Comparison of ENCODE assay signal across 7 mouse cellular contexts in the genomic region with DNA sequence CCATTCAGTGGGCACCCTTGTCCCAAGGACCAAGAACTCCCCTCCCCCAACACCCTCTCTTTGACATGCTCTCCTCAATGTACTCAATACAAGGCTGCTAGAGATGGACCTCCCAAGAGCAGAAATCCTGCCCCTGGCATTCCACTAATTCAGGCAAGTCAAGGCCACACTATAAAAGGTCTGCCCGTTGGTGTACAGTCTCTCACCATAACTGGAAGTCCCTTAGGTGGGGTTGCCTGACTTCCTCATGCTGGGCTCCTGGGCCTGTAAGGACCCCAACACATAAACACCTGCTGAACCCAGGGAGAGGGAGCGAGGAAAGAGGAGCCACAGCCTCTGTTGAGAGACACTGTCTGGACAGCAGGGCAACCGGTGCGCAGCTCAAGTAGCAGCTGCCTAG. TPM values are rescaled to one million over a fixed set of nuclear protein-coding genes. Genes with fewer than 3 reads are reported as not detected.
DNase-seq lines count a peak whose midpoint lies in the region; ATAC-seq and TF ChIP-seq lines count a peak whose summit lies in the region.

No protein-coding gene starts in this region.

- no peak for TF ChIP-seq CTCF in stomach, postnatal 0 days (IDR thresholded peaks at IDR 0.05; ENCODE audit: low read depth)

- peaks cover 47% of the 10 kb centered on the region for H3K36me3 ChIP-seq in megakaryocyte, embryonic 14.5 days (replicated peaks; ENCODE audit: low read length)
- peaks cover 21% of the 10 kb centered on the region for H3K36me3 ChIP-seq in forebrain, embryonic 16.5 days (ENCODE audit: control insufficient read depth, insufficient read depth)
- peaks cover 43% of the 10 kb centered on the region for H3K36me3 ChIP-seq in liver, embryonic 13.5 days
- peaks cover 17% of the 10 kb centered on the region for H3K36me3 ChIP-seq in stomach, postnatal 0 days (ENCODE audit: control insufficient read depth, insufficient read depth, low read length)

- no peaks in the 10 kb centered on the region for H3K27me3 ChIP-seq in megakaryocyte, embryonic 14.5 days (replicated peaks)
- no peaks in the 10 kb centered on the region for H3K27me3 ChIP-seq in forebrain, embryonic 16.5 days (replicated peaks; ENCODE audit: control insufficient read depth, insufficient read depth, low read length)
- H3K27me3 ChIP-seq in liver, embryonic 13.5 days = no peaks in the 10 kb centered on the region
- no peaks in the 10 kb centered on the region for H3K27me3 ChIP-seq in stomach, postnatal 0 days (ENCODE audit: control insufficient read depth, insufficient read depth, low read length)

- H3K4me1 ChIP-seq in megakaryocyte, embryonic 14.5 days = peaks cover 25% of the 10 kb centered on the region
- H3K4me1 ChIP-seq in forebrain, embryonic 16.5 days (replicated peaks; ENCODE audit: control insufficient read depth, insufficient read depth, low read length) = peaks cover 11% of the 10 kb centered on the region
- peaks cover 17% of the 10 kb centered on the region for H3K4me1 ChIP-seq in liver, embryonic 13.5 days (replicated peaks)
- no peaks in the 10 kb centered on the region for H3K4me1 ChIP-seq in stomach, postnatal 0 days (replicated peaks; ENCODE audit: control insufficient read depth, insufficient read depth)

- WGBS in forebrain, embryonic 16.5 days = 92% methylated on average over 4 of the region's 4 CpGs
- WGBS in liver, embryonic 13.5 days (ENCODE audit: insufficient replicate concordance) = 81% methylated on average over 4 of the region's 4 CpGs
- 93% methylated on average over 4 of the region's 4 CpGs for WGBS in stomach, postnatal 0 days

- no peak for DNase-seq in liver, embryonic 13.5 days
- no peak for DNase-seq in stomach, postnatal 0 days (ENCODE audit: low spot score)
- DNase-seq in left cerebral cortex, adult 18-20 months (ENCODE audit: low spot score in 2 of 2) = no peak
- DNase-seq in natural killer cell, adult 2 months (ENCODE audit: low spot score in 2 of 2) = no peak

- peak overlapping the region; percentile 99 for H3K4me3 ChIP-seq in megakaryocyte, embryonic 14.5 days (replicated peaks)
- no peak overlapping the region for H3K4me3 ChIP-seq in forebrain, embryonic 16.5 days (replicated peaks; ENCODE audit: low read length)
- peak overlapping the region; percentile 78 for H3K4me3 ChIP-seq in liver, embryonic 13.5 days (replicated peaks)
- no peak overlapping the region for H3K4me3 ChIP-seq in stomach, postnatal 0 days (ENCODE audit: low read depth, low read length)

- ATAC-seq in megakaryocyte, adult 5-6 weeks (ENCODE audit: poor library complexity, severe bottlenecking) = no peak
- ATAC-seq in forebrain, embryonic 16.5 days = no peak
- ATAC-seq in liver, embryonic 13.5 days (ENCODE audit: low read depth) = no peak
- no peak for ATAC-seq in stomach, postnatal 0 days (ENCODE audit: low FRiP score, low TSS enrichment)

- H3K27ac ChIP-seq in forebrain, embryonic 16.5 days (ENCODE audit: low read length) = no peak overlapping the region
- H3K27ac ChIP-seq in liver, embryonic 13.5 days = peak overlapping the region; percentile 72; the same call in 1 of the 2 replicates
- H3K27ac ChIP-seq in stomach, postnatal 0 days (replicated peaks) = no peak overlapping the region

- peaks cover 9% of the 10 kb centered on the region for H3K9me3 ChIP-seq in megakaryocyte, embryonic 14.5 days
- no peaks in the 10 kb centered on the region for H3K9me3 ChIP-seq in forebrain, embryonic 16.5 days (ENCODE audit: control insufficient read depth, low read length)
- H3K9me3 ChIP-seq in liver, embryonic 13.5 days (replicated peaks) = no peaks in the 10 kb centered on the region
- H3K9me3 ChIP-seq in stomach, postnatal 0 days (ENCODE audit: control insufficient read depth, low read length) = no peaks in the 10 kb centered on the region

- TF ChIP-seq EP300 in stomach, postnatal 0 days (optimal IDR thresholded peaks at IDR 0.05) = no peak

- peak overlapping the region; percentile 89; the same call in 1 of the 2 replicates for H3K4me2 ChIP-seq in forebrain, embryonic 16.5 days (ENCODE audit: low read length)
- H3K4me2 ChIP-seq in liver, embryonic 13.5 days = peak overlapping the region; percentile 85
- H3K4me2 ChIP-seq in stomach, postnatal 0 days (replicated peaks; ENCODE audit: low read depth) = peak overlapping the region; percentile 72

- H3K9ac ChIP-seq in forebrain, embryonic 16.5 days (replicated peaks; ENCODE audit: low read depth, low read length) = no peak overlapping the region
- peak overlapping the region; percentile 85 for H3K9ac ChIP-seq in liver, embryonic 13.5 days
- 0 out of 2 replicates have a peak overlapping the region, but pooled peaks have one; percentile 77 for H3K9ac ChIP-seq in stomach, postnatal 0 days (ENCODE audit: low read length)

RNA-seq across cellular contexts. Expression of gene Taf1c, which starts 1.3 kb away (rescaled TPM):
- 17.5 and 54.6 TPM in 2 replicates for polyA plus RNA-seq in megakaryocyte, embryonic 14.5 days (2012; ENCODE audit: insufficient read depth, low replicate concordance)
- 2.5 and 3.1 TPM in 2 replicates for total RNA-seq in megakaryocyte, adult 5-6 weeks (2015)
- total RNA-seq in megakaryocyte, adult 5-6 weeks (2017) = 5.5 and 5.8 TPM in 2 replicates
- 19.3 and 19.4 TPM in 2 replicates for polyA plus RNA-seq in forebrain, embryonic 16.5 days (2015; fragmentation: Nextera tagmentation; extraction: Ambion mirVana)
- 6.6 and 6.8 TPM in 2 replicates for polyA plus RNA-seq in liver, embryonic 13.5 days (2015; fragmentation: Nextera tagmentation; extraction: Ambion mirVana)
- polyA plus RNA-seq in stomach, postnatal 0 days (2015; fragmentation: Nextera tagmentation; extraction: Ambion mirVana) = 5.9 and 6.2 TPM in 2 replicates
- 10 to 100 TPM; 10.7 to 12.3 TPM for total RNA-seq in left cerebral cortex, adult 18-20 months (2021)

RNA-seq across cellular contexts. Expression of gene Adad2, which starts 8.8 kb away (rescaled TPM):
- not detected in 2 replicates for polyA plus RNA-seq in megakaryocyte, embryonic 14.5 days (2012; ENCODE audit: insufficient read depth, low replicate concordance)
- not detected in 2 replicates for total RNA-seq in megakaryocyte, adult 5-6 weeks (2015)
- not detected in 2 replicates for total RNA-seq in megakaryocyte, adult 5-6 weeks (2017)
- not detected in 2 replicates for polyA plus RNA-seq in forebrain, embryonic 16.5 days (2015; fragmentation: Nextera tagmentation; extraction: Ambion mirVana)
- polyA plus RNA-seq in liver, embryonic 13.5 days (2015; fragmentation: Nextera tagmentation; extraction: Ambion mirVana) = not detected in 2 replicates
- polyA plus RNA-seq in stomach, postnatal 0 days (2015; fragmentation: Nextera tagmentation; extraction: Ambion mirVana) = not detected in 2 replicates
- total RNA-seq in left cerebral cortex, adult 18-20 months (2021) = under 1 TPM; 0.37 to 0.45 TPM

RNA-seq across cellular contexts. Expression of gene Dnaaf1, which starts 28.7 kb away (rescaled TPM):
- polyA plus RNA-seq in megakaryocyte, embryonic 14.5 days (2012; ENCODE audit: insufficient read depth, low replicate concordance) = not detected in 2 replicates
- total RNA-seq in megakaryocyte, adult 5-6 weeks (2015) = not detected in 2 replicates
- total RNA-seq in megakaryocyte, adult 5-6 weeks (2017) = 0.33 TPM in 1 of 2 replicates, not detected in the other
- 0.24 and 0.39 TPM in 2 replicates for polyA plus RNA-seq in forebrain, embryonic 16.5 days (2015; fragmentation: Nextera tagmentation; extraction: Ambion mirVana)
- polyA plus RNA-seq in liver, embryonic 13.5 days (2015; fragmentation: Nextera tagmentation; extraction: Ambion mirVana) = 0.05 and 0.07 TPM in 2 replicates
- 0.24 and 0.30 TPM in 2 replicates for polyA plus RNA-seq in stomach, postnatal 0 days (2015; fragmentation: Nextera tagmentation; extraction: Ambion mirVana)
- under 1 TPM; 0.19 to 0.21 TPM for total RNA-seq in left cerebral cortex, adult 18-20 months (2021)

RNA-seq across cellular contexts. Expression of gene Hsdl1, which starts 28.8 kb away (rescaled TPM):
- 24.5 and 29.2 TPM in 2 replicates for polyA plus RNA-seq in megakaryocyte, embryonic 14.5 days (2012; ENCODE audit: insufficient read depth, low replicate concordance)
- 9.1 and 11.5 TPM in 2 replicates for total RNA-seq in megakaryocyte, adult 5-6 weeks (2015)
- total RNA-seq in megakaryocyte, adult 5-6 weeks (2017) = 32.3 and 40.9 TPM in 2 replicates
- 179 and 183 TPM in 2 replicates for polyA plus RNA-seq in forebrain, embryonic 16.5 days (2015; fragmentation: Nextera tagmentation; extraction: Ambion mirVana)
- 18.5 and 19.8 TPM in 2 replicates for polyA plus RNA-seq in liver, embryonic 13.5 days (2015; fragmentation: Nextera tagmentation; extraction: Ambion mirVana)
- polyA plus RNA-seq in stomach, postnatal 0 days (2015; fragmentation: Nextera tagmentation; extraction: Ambion mirVana) = 21.3 and 21.4 TPM in 2 replicates
- 10 to 100 TPM; 47.2 to 55.7 TPM for total RNA-seq in left cerebral cortex, adult 18-20 months (2021)

RNA-seq across cellular contexts. Expression of gene Kcng4, which starts 31.7 kb away (rescaled TPM):
- not detected in 2 replicates for polyA plus RNA-seq in megakaryocyte, embryonic 14.5 days (2012; ENCODE audit: insufficient read depth, low replicate concordance)
- total RNA-seq in megakaryocyte, adult 5-6 weeks (2015) = not detected in 2 replicates
- total RNA-seq in megakaryocyte, adult 5-6 weeks (2017) = not detected in 2 replicates
- polyA plus RNA-seq in forebrain, embryonic 16.5 days (2015; fragmentation: Nextera tagmentation; extraction: Ambion mirVana) = not detected in 2 replicates
- not detected in 2 replicates for polyA plus RNA-seq in liver, embryonic 13.5 days (2015; fragmentation: Nextera tagmentation; extraction: Ambion mirVana)
- polyA plus RNA-seq in stomach, postnatal 0 days (2015; fragmentation: Nextera tagmentation; extraction: Ambion mirVana) = 0.49 and 0.52 TPM in 2 replicates
- total RNA-seq in left cerebral cortex, adult 18-20 months (2021) = 1 to 10 TPM; 2.1 to 2.9 TPM

Comparison
In these comparisons a context has a peak if more than half of its experiments do, and no peak if none do; other contexts are left out.
1. H3K4me3 ChIP-seq: peak in megakaryocyte, embryonic 14.5 days (single experiment) and liver, embryonic 13.5 days (single experiment); none in forebrain, embryonic 16.5 days (single experiment) and stomach, postnatal 0 days (single experiment).
2. Peak in every context shown above with its lines, with median percentiles within 50 percentile points of each other: H3K4me2 ChIP-seq.